Mouse (Mus musculus) bone marrow macrophage, adult 2 months (primary cell): ENCODE measurements around the gene Apold1.

Experiments used
- CTCF ChIP-seq: IDR thresholded peaks from 2 replicates; pipeline ENCODE4 v1.5.1; 2012; ENCODE audit warnings: low read depth, mild to moderate bottlenecking, low read length, moderate library complexity
- POLR2A ChIP-seq: IDR thresholded peaks from 2 replicates; pipeline ENCODE4 v1.6.1; 2012; ENCODE audit warnings: mild to moderate bottlenecking, low read depth, low read length, borderline replicate concordance

GRCm38 (mm10) chr6:134961858-134962517 is 19.5 kb upstream of the Apold1 start:
- TF ChIP-seq CTCF (no peak), POLR2A (no peak)
